Mouse (Mus musculus) forebrain, embryonic 14.5 days (tissue): ENCODE measurements around the gene Slc7a9. TPM values are rescaled to one million over a fixed set of nuclear protein-coding genes. Genes with fewer than 3 reads are reported as not detected.

Source experiments
- ATAC-seq: fragments of 200-750 bp; cut with Nextera tagmentation; 2 replicates; pipeline ENCODE4 v1.8.0; 2017; ENCODE audit warnings: mild to moderate bottlenecking, moderate library complexity
- DNase-seq: peaks from one replicate; pipeline ENCODE4 v3.0.0-alpha.2; 2015; ENCODE audit warnings: low spot score
- H3K27ac ChIP-seq: fragments of 300-500 bp; sonication (generic); 2 replicates; pipeline ENCODE4 v1.5.1; 2014; ENCODE audit warnings: low read depth, mild to moderate bottlenecking, control low read depth, low read length, moderate library complexity
- H3K27me3 ChIP-seq: fragments of 300-500 bp; sonication (generic); replicated peaks from 2 replicates; pipeline ENCODE4 v1.6.1; 2014; ENCODE audit warnings: low read length, control low read depth, mixed read lengths; ENCODE audit not compliant: control insufficient read depth, insufficient read depth
- H3K36me3 ChIP-seq: fragments of 300-500 bp; sonication (generic); 2 replicates; pipeline ENCODE4 v1.6.1; 2014; ENCODE audit warnings: low read length, control low read depth; ENCODE audit not compliant: control insufficient read depth, insufficient read depth
- H3K4me1 ChIP-seq: fragments of 300-500 bp; sonication (generic); 2 replicates; pipeline ENCODE4 v1.6.1; 2014; ENCODE audit warnings: antibody characterized with exemption, low read length, control low read depth; ENCODE audit not compliant: control insufficient read depth, insufficient read depth
- H3K4me2 ChIP-seq: fragments of 300-500 bp; sonication (generic); 2 replicates; pipeline ENCODE4 v1.6.1; 2014; ENCODE audit warnings: mild to moderate bottlenecking, control low read depth, low read length
- H3K4me3 ChIP-seq: fragments of 300-500 bp; sonication (generic); 2 replicates; pipeline ENCODE4 v1.5.1; 2014; ENCODE audit warnings: low read depth, low read length, control low read depth
- H3K9ac ChIP-seq: fragments of 300-500 bp; sonication (generic); 2 replicates; pipeline ENCODE4 v1.6.1; 2014; ENCODE audit warnings: mild to moderate bottlenecking, low read length, control low read depth, moderate library complexity
- H3K9me3 ChIP-seq: fragments of 300-500 bp; sonication (generic); replicated peaks from 2 replicates; pipeline ENCODE4 v1.6.1; 2016; ENCODE audit warnings: low read length, control low read depth, mixed read lengths; ENCODE audit not compliant: control insufficient read depth
- WGBS: fragments of 180-500 bp; shearing (Covaris S2); extraction: QIAGEN DNeasy Blood & Tissue Kit; methylation state at CpG from one replicate; pipeline ENCODE4 v1.1.7; 2014; 5-methylcytosine and 5-hydroxymethylcytosine counted together
- polyA plus RNA-seq: library from polyadenylated mRNA; unstranded; fragments of >200 nt; fragmentation: Nextera tagmentation; extraction: Ambion mirVana; gene quantifications from 2 replicates; pipeline ENCODE4 v1.2.1, GENCODE M21; 2014

Slc7a9 gene
- not detected in 2 replicates for polyA plus RNA-seq

DNA sequence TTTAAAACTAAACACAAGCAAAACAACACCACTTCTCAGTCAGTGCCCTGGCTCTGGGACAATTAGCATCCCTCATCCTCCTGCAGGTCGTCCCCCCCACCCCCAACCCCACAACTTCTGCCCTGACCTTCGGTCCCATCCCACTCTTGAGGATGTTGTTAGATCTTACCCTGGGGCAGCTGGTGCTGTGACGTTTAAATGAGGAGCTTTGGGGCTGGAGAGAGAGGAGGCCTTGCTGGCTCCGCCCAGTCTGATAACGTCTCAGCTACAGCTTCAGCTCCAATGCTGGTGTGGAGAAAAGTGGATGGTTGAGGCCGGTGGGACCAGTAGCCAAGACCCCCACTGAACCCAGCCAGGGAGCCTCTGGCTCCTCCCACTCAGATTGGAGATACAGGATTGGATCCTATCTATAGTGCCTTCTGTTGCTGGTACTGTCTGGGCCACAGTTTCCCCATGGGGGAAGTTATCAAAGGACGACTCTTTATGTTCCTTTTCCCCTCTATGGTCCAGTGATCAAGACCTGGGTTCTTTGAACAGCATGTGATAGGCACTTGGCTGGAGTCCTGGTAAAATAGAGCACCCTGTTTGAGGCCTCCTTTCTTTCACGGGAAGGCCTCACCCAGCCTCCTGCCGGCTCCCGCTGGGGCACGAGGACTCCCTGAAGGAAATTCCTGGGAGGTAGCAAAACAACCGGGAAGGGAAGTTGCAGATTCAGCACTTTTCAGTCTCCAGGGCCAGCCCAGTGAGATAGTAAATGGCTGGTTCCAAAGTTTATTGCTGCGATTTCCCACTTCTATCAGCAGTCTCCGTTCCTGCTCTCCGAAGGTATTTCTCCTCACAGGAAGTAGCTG, at the start of gene Slc7a9:
Gene Slc7a9, plus strand, starts transcription at position 801 of the 851 bp plus-strand sequence.
- no peaks in the 10 kb centered on the region for H3K9me3 ChIP-seq
- ATAC-seq (no peak), DNase-seq (peak; percentile 4)
- no peaks in the 10 kb centered on the region for H3K36me3 ChIP-seq
- no peaks in the 10 kb centered on the region for H3K4me1 ChIP-seq
- H3K4me3 ChIP-seq, result no peak within 1 kb of the TSS
- H3K27me3 ChIP-seq, result no peaks in the 10 kb centered on the region
- no peak within 1 kb of the TSS for H3K9ac ChIP-seq
- 32% methylated on average over 15 of the region's 15 CpGs for WGBS
- H3K27ac ChIP-seq, result no peak within 1 kb of the TSS
- H3K4me2 ChIP-seq, result no peak within 1 kb of the TSS

GRCm38 (mm10) chr7:35401169-35401568, 47.4 kb upstream of the Slc7a9 start:
- Histone ChIP-seq H3K4me2 (no peak overlapping the region), H3K27ac (no peak overlapping the region), H3K9me3 (no peaks in the 10 kb centered on the region), H3K4me3 (no peak overlapping the region), H3K36me3 (peaks cover 69% of the 10 kb centered on the region), H3K27me3 (no peaks in the 10 kb centered on the region), H3K4me1 (peaks cover 10% of the 10 kb centered on the region), H3K9ac (no peak overlapping the region)
- DNase-seq (no peak), ATAC-seq (no peak)
- WGBS, result 90% methylated on average over 4 of the region's 4 CpGs

DNA sequence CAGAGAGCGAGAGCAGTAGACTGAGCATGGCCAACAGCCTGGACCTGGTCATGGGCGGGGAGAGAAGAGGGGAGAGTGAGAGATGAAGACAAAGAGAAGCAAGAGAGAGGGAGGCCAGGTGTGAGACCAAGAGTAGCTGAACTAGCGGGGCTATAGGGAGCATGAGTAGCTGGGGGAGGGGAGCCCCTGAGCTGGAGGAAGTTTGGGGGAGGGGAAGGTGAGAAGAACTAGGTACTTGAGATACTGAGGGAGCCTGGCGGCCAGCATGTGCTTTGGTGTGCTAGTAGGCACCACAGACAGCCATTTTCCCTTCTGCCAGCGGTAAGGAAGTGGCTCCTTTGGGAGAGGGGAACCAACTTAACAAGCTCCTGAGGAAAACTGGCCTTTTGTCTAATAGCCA, 33.4 kb upstream of the Slc7a9 start:
- Histone ChIP-seq H3K27me3 (no peaks in the 10 kb centered on the region), H3K4me2 (no peak overlapping the region), H3K36me3 (peaks cover 74% of the 10 kb centered on the region), H3K9me3 (no peaks in the 10 kb centered on the region), H3K27ac (no peak overlapping the region), H3K4me1 (no peaks in the 10 kb centered on the region), H3K9ac (no peak overlapping the region), H3K4me3 (no peak overlapping the region)
- WGBS, result 76% methylated on average over 5 of the region's 5 CpGs
- DNase-seq (no peak), ATAC-seq (no peak)

GRCm38 (mm10) chr7:35415801-35416653, 32.6 kb upstream of the Slc7a9 start:
- WGBS, result 86% methylated on average over 9 of the region's 9 CpGs
- Histone ChIP-seq H3K9ac (no peak overlapping the region), H3K4me3 (no peak overlapping the region)

GRCm38 (mm10) chr7:35416654-35416948, 32.0 kb upstream of the Slc7a9 start:
- no peak for DNase-seq
- H3K36me3 ChIP-seq, result peaks cover 77% of the 10 kb centered on the region
- 89% methylated on average over 5 of the region's 5 CpGs for WGBS

More at GRCm38 (mm10) chr7:35415801-35416653, 32.6 kb upstream of the Slc7a9 start:
- H3K36me3 ChIP-seq, result peaks cover 74% of the 10 kb centered on the region
- DNase-seq (no peak), ATAC-seq (no peak)
- H3K4me1 ChIP-seq, result no peaks in the 10 kb centered on the region
- no peaks in the 10 kb centered on the region for H3K9me3 ChIP-seq
- no peaks in the 10 kb centered on the region for H3K27me3 ChIP-seq
- H3K27ac ChIP-seq, result no peak overlapping the region
- H3K4me2 ChIP-seq, result no peak overlapping the region

GRCm38 (mm10) chr7:35423071-35423470, 25.5 kb upstream of the Slc7a9 start:
- no peak for DNase-seq
- no peaks in the 10 kb centered on the region for H3K4me1 ChIP-seq
- no peak overlapping the region for H3K27ac ChIP-seq
- no peak overlapping the region for H3K4me3 ChIP-seq
- no peaks in the 10 kb centered on the region for H3K9me3 ChIP-seq
- ATAC-seq, result no peak
- no peaks in the 10 kb centered on the region for H3K27me3 ChIP-seq
- H3K4me2 ChIP-seq, result no peak overlapping the region
- 97% methylated on average over 10 of the region's 10 CpGs for WGBS
- H3K9ac ChIP-seq, result no peak overlapping the region
- H3K36me3 ChIP-seq, result peaks cover 74% of the 10 kb centered on the region

More at GRCm38 (mm10) chr7:35416654-35416948, 32.0 kb upstream of the Slc7a9 start:
- no peak overlapping the region for H3K4me3 ChIP-seq
- H3K4me1 ChIP-seq, result no peaks in the 10 kb centered on the region
- no peak overlapping the region for H3K27ac ChIP-seq
- H3K27me3 ChIP-seq, result no peaks in the 10 kb centered on the region
- no peaks in the 10 kb centered on the region for H3K9me3 ChIP-seq
- ATAC-seq, result no peak
- no peak overlapping the region for H3K9ac ChIP-seq
- H3K4me2 ChIP-seq, result no peak overlapping the region

DNA sequence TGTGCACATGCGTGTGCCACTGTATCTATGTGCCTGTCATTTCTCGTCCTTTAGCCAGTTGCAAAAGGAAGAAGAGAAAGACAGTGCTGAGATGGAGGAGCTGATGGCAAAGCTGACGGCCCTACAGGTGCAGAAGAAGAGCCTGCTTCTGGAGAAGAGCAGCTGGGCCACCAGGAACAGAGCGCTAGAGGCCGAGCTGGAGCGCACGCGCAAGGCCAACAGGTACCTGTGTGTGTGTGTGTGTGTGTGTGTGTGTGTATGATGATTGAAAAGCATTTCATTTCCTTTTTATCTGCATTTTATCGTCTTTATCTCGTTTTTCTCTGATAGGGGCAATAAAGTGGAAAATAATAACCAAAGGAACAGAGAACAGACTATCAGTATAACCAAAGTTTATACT, 20.4 kb upstream of the Slc7a9 start:
- Histone ChIP-seq H3K9me3 (no peaks in the 10 kb centered on the region), H3K4me3 (no peak overlapping the region), H3K4me2 (no peak overlapping the region), H3K4me1 (no peaks in the 10 kb centered on the region), H3K27ac (no peak overlapping the region), H3K27me3 (no peaks in the 10 kb centered on the region), H3K36me3 (peaks cover 74% of the 10 kb centered on the region), H3K9ac (no peak overlapping the region)
- ATAC-seq, result no peak
- DNase-seq, result no peak
- WGBS, result 93% methylated on average over 10 of the region's 10 CpGs

DNA sequence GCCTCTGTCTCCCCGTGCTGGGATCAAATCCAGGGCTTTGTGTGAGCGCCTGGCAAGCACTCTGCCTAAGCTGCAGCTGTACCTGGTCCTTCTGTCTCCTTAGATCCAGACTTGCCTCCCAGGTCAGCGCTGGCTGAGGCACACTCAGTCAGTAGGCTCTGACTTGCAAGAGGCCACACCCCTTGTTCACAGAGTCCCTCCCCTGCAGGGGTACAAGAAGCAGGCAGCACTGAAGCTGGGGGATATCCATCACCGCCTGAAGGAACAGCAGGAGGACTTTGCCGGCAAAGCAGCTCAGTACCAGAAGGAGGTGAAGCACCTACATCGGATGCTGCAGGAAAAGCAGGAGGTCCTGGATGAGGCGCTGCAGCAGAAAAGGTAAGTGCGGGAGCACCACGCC, 13.3 kb upstream of the Slc7a9 start:
- no peak overlapping the region for H3K9ac ChIP-seq
- H3K4me3 ChIP-seq, result no peak overlapping the region
- ATAC-seq (no peak), DNase-seq (no peak)
- WGBS, result 76% methylated on average over 9 of the region's 9 CpGs
- H3K27ac ChIP-seq, result no peak overlapping the region
- no peaks in the 10 kb centered on the region for H3K4me1 ChIP-seq
- peaks cover 68% of the 10 kb centered on the region for H3K36me3 ChIP-seq
- no peaks in the 10 kb centered on the region for H3K9me3 ChIP-seq
- no peaks in the 10 kb centered on the region for H3K27me3 ChIP-seq
- no peak overlapping the region for H3K4me2 ChIP-seq

DNA sequence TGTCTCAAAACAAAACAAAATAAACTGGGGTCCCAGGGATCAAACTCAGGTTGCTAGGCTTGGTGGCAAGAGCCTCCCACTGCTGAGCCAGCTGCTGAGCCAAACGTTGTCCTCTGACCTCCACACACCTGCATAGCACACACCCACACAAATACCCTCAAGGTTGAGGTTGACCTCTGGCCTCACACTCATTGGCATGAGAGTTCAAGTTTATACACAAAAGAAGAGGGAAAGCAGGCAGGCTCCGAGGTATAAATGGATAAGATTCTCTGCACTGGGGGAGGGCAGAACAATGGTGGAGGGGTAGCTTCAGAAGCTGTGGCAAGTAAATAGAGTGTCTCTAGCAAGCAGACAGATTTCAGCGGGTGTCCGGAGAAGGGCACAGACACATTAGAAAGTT, 1.1 kb upstream of the Slc7a9 start:
- H3K27me3 ChIP-seq, result no peaks in the 10 kb centered on the region
- ATAC-seq (no peak), DNase-seq (no peak)
- 45% methylated on average over 4 of the region's 4 CpGs for WGBS
- no peaks in the 10 kb centered on the region for H3K9me3 ChIP-seq
- H3K4me1 ChIP-seq, result no peaks in the 10 kb centered on the region
- H3K9ac ChIP-seq, result no peak overlapping the region
- H3K4me2 ChIP-seq, result no peak overlapping the region
- H3K36me3 ChIP-seq, result no peaks in the 10 kb centered on the region
- H3K27ac ChIP-seq, result no peak overlapping the region
- H3K4me3 ChIP-seq, result no peak overlapping the region
